Mouse (Mus musculus) kidney, adult 2 months (tissue): ENCODE data around the gene Dusp11.

Experiments
- CTCF ChIP-seq: fragments of 200-500 bp; conservative IDR thresholded peaks from 2 replicates; pipeline ENCODE4 v1.5.1; 2011; ENCODE audit warnings: low read depth, mild to moderate bottlenecking, control low read depth, low read length, moderate library complexity, mixed read lengths; ENCODE audit not compliant: insufficient read depth, insufficient read length
- POLR2A ChIP-seq: fragments of 200-500 bp; IDR thresholded peaks from one replicate; pipeline ENCODE4 v1.6.1; 2011; ENCODE audit warnings: low read depth, low read length, control low read depth

- TF ChIP-seq CTCF, result no peak
- TF ChIP-seq POLR2A, result no peak
Measured at GRCm38 (mm10) chr6:85973336-85973735, 11.9 kb upstream of the Dusp11 start.
